Mouse (Mus musculus) bone marrow macrophage, adult 2 months (primary cell): Measurements from ENCODE around the gene Mgat4e. TPM values are rescaled to one million over a fixed set of nuclear protein-coding genes. Genes with fewer than 3 reads are reported as not detected.

Experiments used
- H3K27ac ChIP-seq: 2 replicates; pipeline ENCODE4 v1.5.1; 2012; ENCODE audit warnings: low read depth, low read length; ENCODE audit not compliant: insufficient read depth
- H3K4me1 ChIP-seq: 2 replicates; pipeline ENCODE4 v1.6.1; 2012; ENCODE audit warnings: low read length; ENCODE audit not compliant: control insufficient read depth, insufficient read depth
- H3K4me3 ChIP-seq: 2 replicates; pipeline ENCODE4 v1.5.1; 2012; ENCODE audit warnings: mild to moderate bottlenecking, low read length, moderate library complexity; ENCODE audit not compliant: insufficient read depth
- CTCF ChIP-seq: IDR thresholded peaks from 2 replicates; pipeline ENCODE4 v1.5.1; 2012; ENCODE audit warnings: low read depth, mild to moderate bottlenecking, low read length, moderate library complexity
- POLR2A ChIP-seq: IDR thresholded peaks from 2 replicates; pipeline ENCODE4 v1.6.1; 2012; ENCODE audit warnings: mild to moderate bottlenecking, low read depth, low read length, borderline replicate concordance
- polyA plus RNA-seq: library from polyadenylated mRNA; stranded (reverse); fragments of >200 nt; gene quantifications from 2 replicates; pipeline ENCODE4 v1.2.4, GENCODE M21; 2012; ENCODE audit not compliant: missing spikeins, insufficient read depth, insufficient read length

The Mgat4e gene
- polyA plus RNA-seq, 1 experiment, result not detected

- Histone ChIP-seq H3K4me1 (0 out of 2 replicates have a peak, but pooled peaks cover 4% of the 10 kb centered on the region), H3K4me3 (no peak overlapping the region), H3K27ac (no peak overlapping the region)
- TF ChIP-seq POLR2A, result no peak
- no peak for TF ChIP-seq CTCF
Measured at GRCm38 (mm10) chr1:134558511-134558910, 9.0 kb upstream of the Mgat4e start.

GRCm38 (mm10) chr1:134556671-134557218 is 7.3 kb upstream of the Mgat4e start:
- Histone ChIP-seq H3K4me1 (peaks cover 7% of the 10 kb centered on the region; the same call in 1 of the 2 replicates), H3K27ac (no peak overlapping the region), H3K4me3 (peak overlapping the region; percentile 60)
- peak; percentile 72; the same call in 1 of the 2 replicates for TF ChIP-seq POLR2A
- TF ChIP-seq CTCF, result no peak

- TF ChIP-seq CTCF (no peak), POLR2A (no peak)
- peaks cover 8% of the 10 kb centered on the region; the same call in 1 of the 2 replicates for H3K4me1 ChIP-seq
- peak overlapping the region; percentile 60 for H3K4me3 ChIP-seq
- H3K27ac ChIP-seq, result no peak overlapping the region
Measured at GRCm38 (mm10) chr1:134555871-134556670, 6.6 kb upstream of the Mgat4e start.

GRCm38 (mm10) chr1:134555240-134555870 is 5.9 kb upstream of the Mgat4e start:
- Histone ChIP-seq H3K4me3 (no peak overlapping the region), H3K4me1 (peaks cover 8% of the 10 kb centered on the region; the same call in 1 of the 2 replicates), H3K27ac (no peak overlapping the region)
- TF ChIP-seq POLR2A, result no peak
- no peak for TF ChIP-seq CTCF

GRCm38 (mm10) chr1:134552396-134552795 is 2.9 kb upstream of the Mgat4e start:
- Histone ChIP-seq H3K4me3 (no peak overlapping the region), H3K27ac (no peak overlapping the region), H3K4me1 (peaks cover 12% of the 10 kb centered on the region)
- TF ChIP-seq POLR2A (no peak), CTCF (no peak)

GRCm38 (mm10) chr1:134551869-134552268 is 2.4 kb upstream of the Mgat4e start:
- Histone ChIP-seq H3K27ac (0 out of 2 replicates have a peak overlapping the region, but pooled peaks have one; percentile 4), H3K4me1 (peaks cover 10% of the 10 kb centered on the region), H3K4me3 (no peak overlapping the region)
- TF ChIP-seq CTCF (no peak), POLR2A (no peak)

- no peak overlapping the region for H3K4me3 ChIP-seq
- H3K4me1 ChIP-seq, result peaks cover 10% of the 10 kb centered on the region
- H3K27ac ChIP-seq, result no peak overlapping the region
- no peak for TF ChIP-seq CTCF
- TF ChIP-seq POLR2A, result no peak
Measured at GRCm38 (mm10) chr1:134548231-134548630, 1.3 kb downstream of the Mgat4e start.

- Histone ChIP-seq H3K4me1 (no peaks in the 10 kb centered on the region), H3K4me3 (no peak overlapping the region), H3K27ac (no peak overlapping the region)
- no peak for TF ChIP-seq POLR2A
- TF ChIP-seq CTCF, result no peak
Measured at GRCm38 (mm10) chr1:134540610-134541009, 8.9 kb downstream of the Mgat4e start.

- no peaks in the 10 kb centered on the region; the same call in 1 of the 2 replicates for H3K4me1 ChIP-seq
- no peak overlapping the region for H3K27ac ChIP-seq
- TF ChIP-seq CTCF (no peak), POLR2A (no peak)
- no peak overlapping the region for H3K4me3 ChIP-seq
Measured at GRCm38 (mm10) chr1:134535513-134535912, 14.0 kb downstream of the Mgat4e start.
